Mouse (Mus musculus) c-Kit-positive CD71-positive TER-119-negative erythroid progenitor cells, embryonic 14.5 days (primary cell): ENCODE results near the gene BC107364.
A peak's percentile ranks its signal among the peaks of the same experiment; 100 is the strongest.
"Not testable (repeated sequence)": the region's sequence is repeated elsewhere in the genome, so short reads cannot be mapped to it uniquely, and the experiment has no call there.

Source experiments
- DNase-seq: peaks from one replicate; pipeline ENCODE4 v3.0.0-alpha.2; 2013; ENCODE audit warnings: low read depth

Gene BC107364

GRCm38 (mm10) chr3:96414126-96414950 lies 37.8 kb downstream of the BC107364 start:
- peak; percentile 80 for DNase-seq

- no peak for DNase-seq
Observed at GRCm38 (mm10) chr3:96413581-96414125, 38.5 kb downstream of the BC107364 start.

GRCm38 (mm10) chr3:96411821-96412220 lies 40.3 kb downstream of the BC107364 start:
- no peak for DNase-seq

GRCm38 (mm10) chr3:96410966-96411365 lies 41.1 kb downstream of the BC107364 start:
- DNase-seq = no peak

GRCm38 (mm10) chr3:96409701-96410246 lies 42.3 kb downstream of the BC107364 start:
- no peak for DNase-seq

GRCm38 (mm10) chr3:96408111-96408510 lies 44.0 kb downstream of the BC107364 start:
- DNase-seq = not testable (repeated sequence)

- DNase-seq = no peak
Observed at GRCm38 (mm10) chr3:96405541-96406503, 46.3 kb downstream of the BC107364 start.

GRCm38 (mm10) chr3:96405004-96405403 lies 47.1 kb downstream of the BC107364 start:
- no peak for DNase-seq

- no peak for DNase-seq
Observed at GRCm38 (mm10) chr3:96404450-96404849, 47.7 kb downstream of the BC107364 start.

- DNase-seq = no peak
Observed at GRCm38 (mm10) chr3:96403016-96403415, 49.1 kb downstream of the BC107364 start.

GRCm38 (mm10) chr3:96401832-96402501 lies 50.1 kb downstream of the BC107364 start:
- no peak for DNase-seq

GRCm38 (mm10) chr3:96401474-96401831 lies 50.7 kb downstream of the BC107364 start:
- no peak for DNase-seq

- DNase-seq = no peak
Observed at GRCm38 (mm10) chr3:96398911-96399310, 53.2 kb downstream of the BC107364 start.

GRCm38 (mm10) chr3:96396857-96397256 lies 55.2 kb downstream of the BC107364 start:
- DNase-seq = no peak

- DNase-seq = not testable (repeated sequence)
Observed at GRCm38 (mm10) chr3:96387202-96387601, 64.9 kb downstream of the BC107364 start.
